Mouse (Mus musculus) stomach, embryonic 14.5 days (tissue): ENCODE results near the gene Slc9a9. TPM values are rescaled to one million over a fixed set of nuclear protein-coding genes. Genes with fewer than 3 reads are reported as not detected.
A peak's percentile ranks its signal among the peaks of the same experiment; 100 is the strongest.

Source experiments
- ATAC-seq: fragments of 200-750 bp; cut with Nextera tagmentation; 2 replicates; pipeline ENCODE4 v1.8.0; 2017; ENCODE audit warnings: low read depth, moderate TSS enrichment; ENCODE audit not compliant: insufficient number of reproducible peaks, insufficient read depth, low FRiP score
- H3K27ac ChIP-seq: fragments of 300-500 bp; sonication (generic); 2 replicates; pipeline ENCODE4 v1.5.1; 2014; ENCODE audit warnings: mild to moderate bottlenecking, low read length, moderate library complexity, mixed read lengths
- H3K27me3 ChIP-seq: fragments of 300-500 bp; sonication (generic); 2 replicates; pipeline ENCODE4 v1.6.1; 2014; ENCODE audit warnings: low read length, control low read depth, mixed read lengths; ENCODE audit not compliant: control insufficient read depth, insufficient read depth
- H3K36me3 ChIP-seq: fragments of 300-500 bp; sonication (generic); 2 replicates; pipeline ENCODE4 v1.6.1; 2014; ENCODE audit warnings: mild to moderate bottlenecking, control low read depth, low read length, moderate library complexity, mixed read lengths; ENCODE audit not compliant: control insufficient read depth, insufficient read depth
- H3K4me1 ChIP-seq: fragments of 300-500 bp; sonication (generic); 2 replicates; pipeline ENCODE4 v1.6.1; 2014; ENCODE audit warnings: low read length, control low read depth, mixed read lengths; ENCODE audit not compliant: control insufficient read depth, insufficient read depth
- H3K4me2 ChIP-seq: fragments of 300-500 bp; sonication (generic); replicated peaks from 2 replicates; pipeline ENCODE4 v1.6.1; 2014; ENCODE audit warnings: low read depth, low read length, control low read depth
- H3K4me3 ChIP-seq: fragments of 300-500 bp; sonication (generic); 2 replicates; pipeline ENCODE4 v1.5.1; 2014; ENCODE audit warnings: low read depth, low read length, control low read depth
- H3K9ac ChIP-seq: fragments of 300-500 bp; sonication (generic); replicated peaks from 2 replicates; pipeline ENCODE4 v1.6.1; 2014; ENCODE audit warnings: low read depth, mild to moderate bottlenecking, control low read depth, low read length, moderate library complexity, mixed read lengths
- H3K9me3 ChIP-seq: fragments of 300-500 bp; sonication (generic); 2 replicates; pipeline ENCODE4 v1.6.1; 2016; ENCODE audit warnings: low read depth, low read length, control low read depth; ENCODE audit not compliant: control insufficient read depth
- WGBS: fragments of 180-500 bp; shearing (Covaris S2); extraction: QIAGEN DNeasy Blood & Tissue Kit; methylation state at CpG from one replicate; pipeline ENCODE4 v1.1.7; 2014; 5-methylcytosine and 5-hydroxymethylcytosine counted together
- polyA plus RNA-seq: library from polyadenylated mRNA; unstranded; fragments of >200 nt; fragmentation: Nextera tagmentation; extraction: Ambion mirVana; gene quantifications from 2 replicates; pipeline ENCODE4 v1.2.1, GENCODE M21; 2014

Gene Slc9a9
- polyA plus RNA-seq, 1 experiment from 2014 or later, result 4.2 TPM

GRCm38 (mm10) chr9:94925845-94926244, 256.1 kb downstream of the Slc9a9 start:
- ATAC-seq, result no peak
- no peak overlapping the region for H3K4me3 ChIP-seq
- H3K4me2 ChIP-seq, result no peak overlapping the region
- H3K27me3 ChIP-seq, result no peaks in the 10 kb centered on the region
- H3K9ac ChIP-seq, result no peak overlapping the region
- WGBS, result 62% methylated on average over 3 of the region's 3 CpGs
- H3K36me3 ChIP-seq, result no peaks in the 10 kb centered on the region
- no peaks in the 10 kb centered on the region for H3K4me1 ChIP-seq
- no peak overlapping the region for H3K27ac ChIP-seq
- no peaks in the 10 kb centered on the region for H3K9me3 ChIP-seq

GRCm38 (mm10) chr9:94927101-94927500, 257.4 kb downstream of the Slc9a9 start:
- Histone ChIP-seq H3K9ac (no peak overlapping the region), H3K4me3 (no peak overlapping the region), H3K36me3 (no peaks in the 10 kb centered on the region), H3K27me3 (no peaks in the 10 kb centered on the region), H3K4me1 (no peaks in the 10 kb centered on the region), H3K4me2 (no peak overlapping the region), H3K27ac (no peak overlapping the region), H3K9me3 (no peaks in the 10 kb centered on the region)
- peak; percentile 33; the same call in 1 of the 2 replicates for ATAC-seq

GRCm38 (mm10) chr9:94945569-94946135, 275.9 kb downstream of the Slc9a9 start:
- Histone ChIP-seq H3K36me3 (no peaks in the 10 kb centered on the region), H3K9me3 (no peaks in the 10 kb centered on the region), H3K27ac (no peak overlapping the region), H3K27me3 (no peaks in the 10 kb centered on the region), H3K4me1 (no peaks in the 10 kb centered on the region), H3K9ac (no peak overlapping the region), H3K4me3 (no peak overlapping the region), H3K4me2 (no peak overlapping the region)
- WGBS, result 83% methylated on average over 7 of the region's 7 CpGs
- no peak for ATAC-seq

- no peaks in the 10 kb centered on the region for H3K27me3 ChIP-seq
- WGBS, result 78% methylated on average over 7 of the region's 7 CpGs
Measured at GRCm38 (mm10) chr9:94947246-94947645, 277.5 kb downstream of the Slc9a9 start.

GRCm38 (mm10) chr9:94950676-94951075, 281.0 kb downstream of the Slc9a9 start:
- no peaks in the 10 kb centered on the region for H3K4me1 ChIP-seq
- no peaks in the 10 kb centered on the region for H3K36me3 ChIP-seq
- no peak overlapping the region for H3K4me2 ChIP-seq
- no peak for ATAC-seq
- no peak overlapping the region for H3K9ac ChIP-seq
- H3K27ac ChIP-seq, result no peak overlapping the region
- H3K27me3 ChIP-seq, result no peaks in the 10 kb centered on the region
- H3K4me3 ChIP-seq, result no peak overlapping the region
- H3K9me3 ChIP-seq, result no peaks in the 10 kb centered on the region
- 67% methylated on average over 3 of the region's 3 CpGs for WGBS

More at GRCm38 (mm10) chr9:94947246-94947645, 277.5 kb downstream of the Slc9a9 start:
- no peak overlapping the region for H3K9ac ChIP-seq
- H3K4me2 ChIP-seq, result no peak overlapping the region
- H3K4me3 ChIP-seq, result no peak overlapping the region
- no peaks in the 10 kb centered on the region for H3K4me1 ChIP-seq
- no peaks in the 10 kb centered on the region for H3K9me3 ChIP-seq
- H3K27ac ChIP-seq, result no peak overlapping the region
- H3K36me3 ChIP-seq, result no peaks in the 10 kb centered on the region
- ATAC-seq, result no peak

- no peak overlapping the region for H3K27ac ChIP-seq
- no peak overlapping the region for H3K4me2 ChIP-seq
- no peaks in the 10 kb centered on the region for H3K4me1 ChIP-seq
- H3K36me3 ChIP-seq, result no peaks in the 10 kb centered on the region
- no peaks in the 10 kb centered on the region for H3K27me3 ChIP-seq
- ATAC-seq, result no peak
- WGBS, result 69% methylated on average over 2 of the region's 2 CpGs
- no peaks in the 10 kb centered on the region for H3K9me3 ChIP-seq
- no peak overlapping the region for H3K9ac ChIP-seq
- H3K4me3 ChIP-seq, result no peak overlapping the region
Measured at GRCm38 (mm10) chr9:94955645-94956044, 285.9 kb downstream of the Slc9a9 start.

- no peaks in the 10 kb centered on the region for H3K9me3 ChIP-seq
- 82% methylated on average over 2 of the region's 2 CpGs for WGBS
- H3K27ac ChIP-seq, result no peak overlapping the region
- H3K4me1 ChIP-seq, result no peaks in the 10 kb centered on the region
- no peaks in the 10 kb centered on the region for H3K36me3 ChIP-seq
- H3K9ac ChIP-seq, result no peak overlapping the region
- ATAC-seq, result no peak
- no peaks in the 10 kb centered on the region for H3K27me3 ChIP-seq
- no peak overlapping the region for H3K4me2 ChIP-seq
- no peak overlapping the region for H3K4me3 ChIP-seq
Measured at GRCm38 (mm10) chr9:94958382-94958781, 288.7 kb downstream of the Slc9a9 start.

- 87% methylated on average over 5 of the region's 5 CpGs for WGBS
- no peak overlapping the region for H3K9ac ChIP-seq
- H3K4me1 ChIP-seq, result no peaks in the 10 kb centered on the region
- no peaks in the 10 kb centered on the region for H3K9me3 ChIP-seq
- ATAC-seq, result no peak
- no peak overlapping the region for H3K27ac ChIP-seq
- H3K4me3 ChIP-seq, result no peak overlapping the region
- H3K27me3 ChIP-seq, result no peaks in the 10 kb centered on the region
- no peaks in the 10 kb centered on the region for H3K36me3 ChIP-seq
- no peak overlapping the region for H3K4me2 ChIP-seq
Measured at GRCm38 (mm10) chr9:94968596-94969120, 298.9 kb downstream of the Slc9a9 start.

- Histone ChIP-seq H3K4me3 (no peak overlapping the region), H3K27me3 (no peaks in the 10 kb centered on the region), H3K9ac (no peak overlapping the region), H3K36me3 (no peaks in the 10 kb centered on the region), H3K4me2 (no peak overlapping the region), H3K4me1 (no peaks in the 10 kb centered on the region), H3K9me3 (no peaks in the 10 kb centered on the region), H3K27ac (no peak overlapping the region)
- WGBS, result 71% methylated on average over 1 of the region's 1 CpGs
- no peak for ATAC-seq
Measured at GRCm38 (mm10) chr9:94969131-94969530, 299.4 kb downstream of the Slc9a9 start.
